Comparison of ENCODE assay signal across 9 mouse cellular contexts in genomic region chr6:124683591-124684417, GRCm38 (mm10). TPM values are rescaled to one million over a fixed set of nuclear protein-coding genes. Genes with fewer than 3 reads are reported as not detected.
DNase-seq lines count a peak whose midpoint lies in the region; ATAC-seq and TF ChIP-seq lines count a peak whose summit lies in the region.
"Had no signal": no experiment of that assay in that cellular context is flagged by ENCODE, and none has a peak within 500 bp of the region (broad histone marks: within the 10 kb centered on the region; RNA-seq: fewer than 3 reads in every experiment).

No protein-coding gene starts in this region.

- no peak overlapping the region for H3K4me3 ChIP-seq in liver, postnatal 0 days (ENCODE audit: low read depth, low read length)
- no peak overlapping the region for H3K4me3 ChIP-seq in hindbrain, postnatal 0 days (ENCODE audit: low read length)

- DNase-seq in left cerebral cortex, adult 18-20 months (ENCODE audit: low spot score in 2 of 2): peak; percentile 42 to 48
- no peak for DNase-seq in left cerebral cortex, adult 11 months (ENCODE audit: low spot score)
- DNase-seq in adipocyte (ENCODE audit: low spot score): peak; percentile 80
- no peak for DNase-seq in liver, postnatal 0 days
- no peak for DNase-seq in hindbrain, postnatal 0 days (ENCODE audit: low spot score)
- DNase-seq in embryo, embryonic 10 days (ENCODE audit: low spot score): no peak
- no peak for DNase-seq in heart, postnatal 25 days (ENCODE audit: low spot score)

- ATAC-seq in inflammation-experienced regulatory T-cells, adult 6 months: peak; percentile 56
- ATAC-seq in liver, postnatal 0 days: peak; percentile 40
- no peak for ATAC-seq in hindbrain, postnatal 0 days

- no peaks in the 10 kb centered on the region for H3K9me3 ChIP-seq in liver, postnatal 0 days (ENCODE audit: low read length)
- H3K9me3 ChIP-seq in hindbrain, postnatal 0 days (ENCODE audit: low read length): no peaks in the 10 kb centered on the region

- TF ChIP-seq EP300 in liver, postnatal 0 days (IDR thresholded peaks at IDR 0.05; ENCODE audit: low read depth): peak; percentile 80

- no peaks in the 10 kb centered on the region for H3K36me3 ChIP-seq in liver, postnatal 0 days (replicated peaks; ENCODE audit: insufficient read depth, low read length)
- H3K36me3 ChIP-seq in hindbrain, postnatal 0 days (ENCODE audit: insufficient read depth, low read length): no peaks in the 10 kb centered on the region

- peaks cover 51% of the 10 kb centered on the region for H3K4me1 ChIP-seq in liver, postnatal 0 days (ENCODE audit: insufficient read depth)
- no peaks in the 10 kb centered on the region for H3K4me1 ChIP-seq in hindbrain, postnatal 0 days (ENCODE audit: insufficient read depth, low read length)

- no peaks in the 10 kb centered on the region for H3K27me3 ChIP-seq in liver, postnatal 0 days (ENCODE audit: insufficient read depth, low read length)
- no peaks in the 10 kb centered on the region for H3K27me3 ChIP-seq in hindbrain, postnatal 0 days (ENCODE audit: insufficient read depth, low read length)

- H3K9ac ChIP-seq in liver, postnatal 0 days (replicated peaks): no peak overlapping the region
- H3K9ac ChIP-seq in hindbrain, postnatal 0 days (replicated peaks; ENCODE audit: low read length): no peak overlapping the region

- intact Hi-C loops in heart, postnatal 25 days (cut with DNase I): no loop called here

- no peak for TF ChIP-seq CTCF in liver, postnatal 0 days (IDR thresholded peaks at IDR 0.05; ENCODE audit: low read depth)
- TF ChIP-seq CTCF in hindbrain, postnatal 0 days (IDR thresholded peaks at IDR 0.05; ENCODE audit: low read depth): no peak

- H3K27ac ChIP-seq in liver, postnatal 0 days (ENCODE audit: low read depth): peak overlapping the region; percentile 36
- H3K27ac ChIP-seq in hindbrain, postnatal 0 days: no peak overlapping the region

- 56% methylated on average over 14 of the region's 14 CpGs for WGBS in liver, postnatal 0 days (ENCODE audit: insufficient replicate concordance)
- 88% methylated on average over 14 of the region's 14 CpGs for WGBS in hindbrain, postnatal 0 days

- peak overlapping the region; percentile 27 for H3K4me2 ChIP-seq in liver, postnatal 0 days (ENCODE audit: low read depth, low read length)
- no peak overlapping the region for H3K4me2 ChIP-seq in hindbrain, postnatal 0 days (ENCODE audit: low read depth, low read length)

RNA-seq across cellular contexts. Expression of gene Lpcat3, which starts 21.0 kb away (rescaled TPM):
- 10 to 100 TPM; 20.1 to 20.6 TPM for total RNA-seq in left cerebral cortex, adult 18-20 months (2021)
- 10 to 100 TPM; 20.3 to 27.2 (median 24.9) TPM for polyA plus RNA-seq in inflammation-experienced regulatory T-cells, adult 6 months (2017; shearing (Covaris generic))
- 68.7 and 72.6 TPM in 2 replicates for polyA plus RNA-seq in liver, postnatal 0 days (2015; fragmentation: Nextera tagmentation; extraction: Ambion mirVana)
- 32.0 and 48.5 TPM in 2 replicates for total RNA-seq in hindbrain, postnatal 0 days (2014; rRNA removed)
- polyA plus RNA-seq in hindbrain, postnatal 0 days (2015; fragmentation: Nextera tagmentation; extraction: Ambion mirVana): 49.5 and 53.3 TPM in 2 replicates
- 10 to 100 TPM; 39.6 to 43.9 TPM for total RNA-seq in heart, postnatal 25 days (2021)

RNA-seq across cellular contexts. Expression of gene Emg1, which starts 28.2 kb away (rescaled TPM):
- total RNA-seq in left cerebral cortex, adult 18-20 months (2021): 10 to 100 TPM; 45.7 to 49.1 TPM
- polyA plus RNA-seq in inflammation-experienced regulatory T-cells, adult 6 months (2017; shearing (Covaris generic)): 100 to 1,000 TPM; 373 to 490 (median 480) TPM
- polyA plus RNA-seq in liver, postnatal 0 days (2015; fragmentation: Nextera tagmentation; extraction: Ambion mirVana): 93.2 and 96.9 TPM in 2 replicates
- 75.8 and 102 TPM in 2 replicates for total RNA-seq in hindbrain, postnatal 0 days (2014; rRNA removed)
- 100 and 102 TPM in 2 replicates for polyA plus RNA-seq in hindbrain, postnatal 0 days (2015; fragmentation: Nextera tagmentation; extraction: Ambion mirVana)
- 10 to 100 TPM; 72.5 to 75.1 TPM for total RNA-seq in heart, postnatal 25 days (2021)

RNA-seq across cellular contexts. Expression of gene Phb2, which starts 28.3 kb away (rescaled TPM):
- total RNA-seq in left cerebral cortex, adult 18-20 months (2021): 100 to 1,000 TPM; 115 to 117 TPM
- polyA plus RNA-seq in inflammation-experienced regulatory T-cells, adult 6 months (2017; shearing (Covaris generic)): 10 to 100 TPM; 60.8 to 70.7 (median 70.0) TPM
- polyA plus RNA-seq in liver, postnatal 0 days (2015; fragmentation: Nextera tagmentation; extraction: Ambion mirVana): 308 and 318 TPM in 2 replicates
- 218 and 223 TPM in 2 replicates for total RNA-seq in hindbrain, postnatal 0 days (2014; rRNA removed)
- polyA plus RNA-seq in hindbrain, postnatal 0 days (2015; fragmentation: Nextera tagmentation; extraction: Ambion mirVana): 267 and 270 TPM in 2 replicates
- total RNA-seq in heart, postnatal 25 days (2021): 100 to 1,000 TPM; 322 to 323 TPM

RNA-seq across cellular contexts. Expression of gene C1s2, which starts 47.9 kb away (rescaled TPM):
- under 1 TPM; 0.14 to 0.28 TPM for total RNA-seq in left cerebral cortex, adult 18-20 months (2021)
- not detected for polyA plus RNA-seq in inflammation-experienced regulatory T-cells, adult 6 months (2017; shearing (Covaris generic))
- polyA plus RNA-seq in liver, postnatal 0 days (2015; fragmentation: Nextera tagmentation; extraction: Ambion mirVana): 0.04 TPM in 1 of 2 replicates, not detected in the other
- not detected in 2 replicates for total RNA-seq in hindbrain, postnatal 0 days (2014; rRNA removed)
- 0.13 and 0.18 TPM in 2 replicates for polyA plus RNA-seq in hindbrain, postnatal 0 days (2015; fragmentation: Nextera tagmentation; extraction: Ambion mirVana)
- under 1 TPM; 0.48 to 0.62 TPM for total RNA-seq in heart, postnatal 25 days (2021)
- polyA plus RNA-seq: limb, embryonic 11.5 days had no signal

RNA-seq across cellular contexts. Expression of gene Ptpn6, which starts 54.7 kb away (rescaled TPM):
- total RNA-seq in left cerebral cortex, adult 18-20 months (2021): 1 to 10 TPM; 2.5 to 5.1 TPM
- 100 to 1,000 TPM; 143 to 191 (median 176) TPM for polyA plus RNA-seq in inflammation-experienced regulatory T-cells, adult 6 months (2017; shearing (Covaris generic))
- 39.2 and 45.1 TPM in 2 replicates for polyA plus RNA-seq in liver, postnatal 0 days (2015; fragmentation: Nextera tagmentation; extraction: Ambion mirVana)
- total RNA-seq in hindbrain, postnatal 0 days (2014; rRNA removed): 3.8 and 3.9 TPM in 2 replicates
- 4.3 and 4.8 TPM in 2 replicates for polyA plus RNA-seq in hindbrain, postnatal 0 days (2015; fragmentation: Nextera tagmentation; extraction: Ambion mirVana)
- 1 to 10 TPM; 4.7 TPM for total RNA-seq in heart, postnatal 25 days (2021)

Comparison
In these comparisons a context has a peak if more than half of its experiments do, and no peak if none do; other contexts are left out.
1. DNase-seq: peak in left cerebral cortex, adult 18-20 months (2 of 2) and adipocyte (single experiment); none in left cerebral cortex, adult 11 months (single experiment), liver, postnatal 0 days (single experiment), hindbrain, postnatal 0 days (single experiment), embryo, embryonic 10 days (single experiment) and heart, postnatal 25 days (single experiment).